Mouse (Mus musculus): Measurements from ENCODE around the gene Gtf2h3. TPM values are rescaled to one million over a fixed set of nuclear protein-coding genes. Genes with fewer than 3 reads are reported as not detected.

The Gtf2h3 gene
- 62.9 and 67.3 TPM in 2 replicates for polyA plus RNA-seq (2014; fragmentation: Nextera tagmentation; extraction: Ambion mirVana)

GRCm38 (mm10) chr5:124578633-124579317 lies at the start of gene Gtf2h3, which contains the start of gene Eif2b1:
Gene Gtf2h3 (plus strand): TSS chr5:124579140.
Gene Eif2b1 (minus strand): TSS chr5:124579131.
- Histone ChIP-seq H3K9me3 (replicated peaks; ENCODE audit: control insufficient read depth, low read length) (no peaks in the 10 kb centered on the region), H3K27ac (ENCODE audit: low read depth, low read length) (0 out of 2 replicates have a peak within 1 kb of the TSS, but pooled peaks have one; percentile 35), H3K27me3 (replicated peaks; ENCODE audit: control insufficient read depth, insufficient read depth, low read length) (no peaks in the 10 kb centered on the region), H3K9ac (ENCODE audit: low read length) (peak within 1 kb of the TSS; percentile 79), H3K4me3 (ENCODE audit: low read depth, low read length) (peak within 1 kb of the TSS; percentile 69), H3K36me3 (ENCODE audit: control insufficient read depth, insufficient read depth, low read length) (peaks cover 39% of the 10 kb centered on the region), H3K4me2 (ENCODE audit: low read length) (peak within 1 kb of the TSS; percentile 75), H3K4me1 (ENCODE audit: control insufficient read depth, insufficient read depth, low read length) (peaks cover 14% of the 10 kb centered on the region)
- 2% methylated on average over 51 of the region's 51 CpGs for WGBS
- peak; percentile 98 for ATAC-seq
- peak; percentile 97 for DNase-seq (ENCODE audit: low spot score)

GRCm38 (mm10) chr5:124529191-124529651 lies 49.7 kb upstream of the Gtf2h3 start:
- Histone ChIP-seq H3K9me3 (replicated peaks; ENCODE audit: control insufficient read depth, low read length) (no peaks in the 10 kb centered on the region), H3K36me3 (ENCODE audit: control insufficient read depth, insufficient read depth, low read length) (no peaks in the 10 kb centered on the region), H3K4me1 (ENCODE audit: control insufficient read depth, insufficient read depth, low read length) (peaks cover 6% of the 10 kb centered on the region; the same call in 1 of the 2 replicates), H3K27ac (ENCODE audit: low read depth, low read length) (0 out of 2 replicates have a peak overlapping the region, but pooled peaks have one; percentile 18), H3K4me3 (ENCODE audit: low read depth, low read length) (0 out of 2 replicates have a peak overlapping the region, but pooled peaks have one; percentile 72), H3K4me2 (ENCODE audit: low read length) (peak overlapping the region; percentile 60), H3K27me3 (replicated peaks; ENCODE audit: control insufficient read depth, insufficient read depth, low read length) (no peaks in the 10 kb centered on the region), H3K9ac (ENCODE audit: low read length) (peak overlapping the region; percentile 32)
- no peak for DNase-seq (ENCODE audit: low spot score)
- ATAC-seq = no peak
- 49% methylated on average over 8 of the region's 8 CpGs for WGBS

GRCm38 (mm10) chr5:124529697-124530096 lies 49.2 kb upstream of the Gtf2h3 start:
- no peak for DNase-seq (ENCODE audit: low spot score)
- H3K9ac ChIP-seq (ENCODE audit: low read length) = peak overlapping the region; percentile 81; the same call in 1 of the 2 replicates
- H3K36me3 ChIP-seq (ENCODE audit: control insufficient read depth, insufficient read depth, low read length) = no peaks in the 10 kb centered on the region
- WGBS = 71% methylated on average over 8 of the region's 8 CpGs
- H3K4me2 ChIP-seq (ENCODE audit: low read length) = peak overlapping the region; percentile 60
- H3K27ac ChIP-seq (ENCODE audit: low read depth, low read length) = 0 out of 2 replicates have a peak overlapping the region, but pooled peaks have one; percentile 18
- H3K4me3 ChIP-seq (ENCODE audit: low read depth, low read length) = peak overlapping the region; percentile 72; the same call in 1 of the 2 replicates
- ATAC-seq = no peak
- H3K27me3 ChIP-seq (replicated peaks; ENCODE audit: control insufficient read depth, insufficient read depth, low read length) = no peaks in the 10 kb centered on the region
- H3K4me1 ChIP-seq (ENCODE audit: control insufficient read depth, insufficient read depth, low read length) = peaks cover 6% of the 10 kb centered on the region; the same call in 1 of the 2 replicates
- no peaks in the 10 kb centered on the region for H3K9me3 ChIP-seq (replicated peaks; ENCODE audit: control insufficient read depth, low read length)

- peak; percentile 95 for ATAC-seq
- no peaks in the 10 kb centered on the region for H3K27me3 ChIP-seq (replicated peaks; ENCODE audit: control insufficient read depth, insufficient read depth, low read length)
- WGBS = under 1% methylated on average over 84 of the region's 96 CpGs
- peak within 1 kb of the TSS; percentile 60; the same call in 1 of the 2 replicates for H3K27ac ChIP-seq (ENCODE audit: low read depth, low read length)
- peaks cover 6% of the 10 kb centered on the region; the same call in 1 of the 2 replicates for H3K4me1 ChIP-seq (ENCODE audit: control insufficient read depth, insufficient read depth, low read length)
- H3K4me3 ChIP-seq (ENCODE audit: low read depth, low read length) = peak within 1 kb of the TSS; percentile 72
- H3K36me3 ChIP-seq (ENCODE audit: control insufficient read depth, insufficient read depth, low read length) = no peaks in the 10 kb centered on the region
- peak within 1 kb of the TSS; percentile 81 for H3K9ac ChIP-seq (ENCODE audit: low read length)
- H3K4me2 ChIP-seq (ENCODE audit: low read length) = peak within 1 kb of the TSS; percentile 60
- no peaks in the 10 kb centered on the region for H3K9me3 ChIP-seq (replicated peaks; ENCODE audit: control insufficient read depth, low read length)
- DNase-seq (ENCODE audit: low spot score) = peak; percentile 91
Measured at GRCm38 (mm10) chr5:124530655-124531582, 48.0 kb upstream of the Gtf2h3 start, which contains the start of gene Rilpl1. Gene Rilpl1 (minus strand): TSS chr5:124531391.

GRCm38 (mm10) chr5:124531583-124531930 lies 47.4 kb upstream of the Gtf2h3 start:
- H3K27ac ChIP-seq (ENCODE audit: low read depth, low read length) = peak overlapping the region; percentile 60; the same call in 1 of the 2 replicates
- DNase-seq (ENCODE audit: low spot score) (no peak), ATAC-seq (no peak)
- no peaks in the 10 kb centered on the region for H3K9me3 ChIP-seq (replicated peaks; ENCODE audit: control insufficient read depth, low read length)
- peaks cover 6% of the 10 kb centered on the region; the same call in 1 of the 2 replicates for H3K4me1 ChIP-seq (ENCODE audit: control insufficient read depth, insufficient read depth, low read length)
- no peaks in the 10 kb centered on the region for H3K27me3 ChIP-seq (replicated peaks; ENCODE audit: control insufficient read depth, insufficient read depth, low read length)
- 10% methylated on average over 14 of the region's 14 CpGs for WGBS
- peak overlapping the region; percentile 81 for H3K9ac ChIP-seq (ENCODE audit: low read length)
- H3K36me3 ChIP-seq (ENCODE audit: control insufficient read depth, insufficient read depth, low read length) = no peaks in the 10 kb centered on the region
- H3K4me2 ChIP-seq (ENCODE audit: low read length) = peak overlapping the region; percentile 60
- H3K4me3 ChIP-seq (ENCODE audit: low read depth, low read length) = peak overlapping the region; percentile 72

- H3K4me3 ChIP-seq (ENCODE audit: low read depth, low read length) = no peak overlapping the region
- no peak overlapping the region for H3K9ac ChIP-seq (ENCODE audit: low read length)
- H3K27ac ChIP-seq (ENCODE audit: low read depth, low read length) = no peak overlapping the region
- DNase-seq (ENCODE audit: low spot score) (no peak), ATAC-seq (no peak)
- no peaks in the 10 kb centered on the region for H3K36me3 ChIP-seq (ENCODE audit: control insufficient read depth, insufficient read depth, low read length)
- 28% methylated on average over 7 of the region's 7 CpGs for WGBS
- H3K4me2 ChIP-seq (ENCODE audit: low read length) = no peak overlapping the region
- no peaks in the 10 kb centered on the region for H3K27me3 ChIP-seq (replicated peaks; ENCODE audit: control insufficient read depth, insufficient read depth, low read length)
- no peaks in the 10 kb centered on the region for H3K9me3 ChIP-seq (replicated peaks; ENCODE audit: control insufficient read depth, low read length)
- peaks cover 6% of the 10 kb centered on the region; the same call in 1 of the 2 replicates for H3K4me1 ChIP-seq (ENCODE audit: control insufficient read depth, insufficient read depth, low read length)
Measured at GRCm38 (mm10) chr5:124532451-124532850, 46.5 kb upstream of the Gtf2h3 start.

GRCm38 (mm10) chr5:124535016-124535415 lies 43.9 kb upstream of the Gtf2h3 start:
- Histone ChIP-seq H3K4me2 (ENCODE audit: low read length) (no peak overlapping the region), H3K36me3 (ENCODE audit: control insufficient read depth, insufficient read depth, low read length) (no peaks in the 10 kb centered on the region), H3K4me3 (ENCODE audit: low read depth, low read length) (no peak overlapping the region), H3K27me3 (replicated peaks; ENCODE audit: control insufficient read depth, insufficient read depth, low read length) (no peaks in the 10 kb centered on the region), H3K27ac (ENCODE audit: low read depth, low read length) (no peak overlapping the region), H3K9me3 (replicated peaks; ENCODE audit: control insufficient read depth, low read length) (no peaks in the 10 kb centered on the region), H3K4me1 (ENCODE audit: control insufficient read depth, insufficient read depth, low read length) (peaks cover 6% of the 10 kb centered on the region; the same call in 1 of the 2 replicates), H3K9ac (ENCODE audit: low read length) (no peak overlapping the region)
- ATAC-seq (no peak), DNase-seq (ENCODE audit: low spot score) (no peak)
- 76% methylated on average over 5 of the region's 5 CpGs for WGBS

- Histone ChIP-seq H3K9me3 (replicated peaks; ENCODE audit: control insufficient read depth, low read length) (no peaks in the 10 kb centered on the region), H3K36me3 (ENCODE audit: control insufficient read depth, insufficient read depth, low read length) (no peaks in the 10 kb centered on the region), H3K4me1 (ENCODE audit: control insufficient read depth, insufficient read depth, low read length) (peaks cover 3% of the 10 kb centered on the region), H3K27me3 (replicated peaks; ENCODE audit: control insufficient read depth, insufficient read depth, low read length) (no peaks in the 10 kb centered on the region), H3K4me2 (ENCODE audit: low read length) (0 out of 2 replicates have a peak overlapping the region, but pooled peaks have one; percentile 16), H3K4me3 (ENCODE audit: low read depth, low read length) (peak overlapping the region; percentile 8; the same call in 1 of the 2 replicates), H3K9ac (ENCODE audit: low read length) (peak overlapping the region; percentile 29; the same call in 1 of the 2 replicates), H3K27ac (ENCODE audit: low read depth, low read length) (no peak overlapping the region)
- WGBS = 2% methylated on average over 14 of the region's 17 CpGs
- DNase-seq (ENCODE audit: low spot score) (no peak), ATAC-seq (no peak)
Measured at GRCm38 (mm10) chr5:124536776-124537175, 42.2 kb upstream of the Gtf2h3 start.

All from forebrain, embryonic 14.5 days (tissue).